Mouse (Mus musculus): ENCODE results near the gene Tmem232. TPM values are rescaled to one million over a fixed set of nuclear protein-coding genes. Genes with fewer than 3 reads are reported as not detected.
"Not testable (repeated sequence)": the region's sequence is repeated elsewhere in the genome, so short reads cannot be mapped to it uniquely, and the experiment has no call there.

Tmem232 gene
- total RNA-seq, 4 experiments from 2014 or later = not detected

GRCm38 (mm10) chr17:65527529-65527928, 13.1 kb downstream of the Tmem232 start:
- no peak for DNase-seq

- no peak for DNase-seq
These were observed 27.1 kb downstream of the Tmem232 start for GRCm38 (mm10) chr17:65513517-65513916.

- DNase-seq = no peak
These were observed 55.9 kb downstream of the Tmem232 start for GRCm38 (mm10) chr17:65484654-65485053.

- no peak for DNase-seq
These were observed 63.8 kb downstream of the Tmem232 start for GRCm38 (mm10) chr17:65476747-65477146.

GRCm38 (mm10) chr17:65450818-65451217, 89.8 kb downstream of the Tmem232 start:
- DNase-seq = no peak

- DNase-seq = not testable (repeated sequence)
These were observed 102.7 kb downstream of the Tmem232 start for GRCm38 (mm10) chr17:65437906-65438305.

GRCm38 (mm10) chr17:65419124-65419523, 121.5 kb downstream of the Tmem232 start:
- no peak for DNase-seq

- DNase-seq = no peak
These were observed 135.3 kb downstream of the Tmem232 start for GRCm38 (mm10) chr17:65405309-65405708.

GRCm38 (mm10) chr17:65400914-65401313, 139.7 kb downstream of the Tmem232 start:
- peak; percentile 25 for DNase-seq

- no peak for DNase-seq
These were observed 156.1 kb downstream of the Tmem232 start for GRCm38 (mm10) chr17:65384411-65384962.

GRCm38 (mm10) chr17:65370034-65370780, 170.4 kb downstream of the Tmem232 start:
- DNase-seq = no peak

GRCm38 (mm10) chr17:65365535-65366254, 174.9 kb downstream of the Tmem232 start:
- no peak for DNase-seq

- no peak for DNase-seq
These were observed 188.7 kb downstream of the Tmem232 start for GRCm38 (mm10) chr17:65351836-65352235.

GRCm38 (mm10) chr17:65340016-65340415, 200.6 kb downstream of the Tmem232 start:
- no peak for DNase-seq

- no peak for DNase-seq
These were observed 209.8 kb downstream of the Tmem232 start for GRCm38 (mm10) chr17:65330759-65331158.

GRCm38 (mm10) chr17:65325249-65325648, 215.3 kb downstream of the Tmem232 start:
- peak; percentile 1 for DNase-seq

GRCm38 (mm10) chr17:65320623-65321022, 220.0 kb downstream of the Tmem232 start:
- no peak for DNase-seq

- no peak for DNase-seq
These were observed 240.6 kb downstream of the Tmem232 start for GRCm38 (mm10) chr17:65299946-65300345.

- no peak for DNase-seq
These were observed 242.8 kb downstream of the Tmem232 start for GRCm38 (mm10) chr17:65297831-65298230.

GRCm38 (mm10) chr17:65252160-65252559, 288.4 kb downstream of the Tmem232 start:
- DNase-seq = no peak

- no peak for DNase-seq
These were observed 290.3 kb downstream of the Tmem232 start for GRCm38 (mm10) chr17:65250261-65250660.

- no peak for DNase-seq
These were observed 296.9 kb downstream of the Tmem232 start for GRCm38 (mm10) chr17:65243716-65244115.

GRCm38 (mm10) chr17:65225347-65225916, 315.1 kb downstream of the Tmem232 start:
- no peak for DNase-seq

Data from adrenal gland, adult 8-10 months (tissue).